Mouse (Mus musculus): ENCODE measurements around the gene Npcd. TPM values are rescaled to one million over a fixed set of nuclear protein-coding genes. Genes with fewer than 3 reads are reported as not detected.

Npcd gene
- total and polyA plus RNA-seq, 3 experiments, result not detected

- no peak for TF ChIP-seq POLR2AphosphoS5 (IDR thresholded peaks at IDR 0.05; ENCODE audit: insufficient replicate concordance, low read depth, low read length)
- no peak for TF ChIP-seq CTCF (IDR thresholded peaks at IDR 0.05; ENCODE audit: low read depth, low read length)
- TF ChIP-seq GATA2 (IDR thresholded peaks at IDR 0.05; ENCODE audit: borderline replicate concordance, low read depth, low read length), result no peak
- TF ChIP-seq TAL1 (conservative IDR thresholded peaks at IDR 0.05; ENCODE audit: low read depth, low read length), result no peak
- no peak for TF ChIP-seq GATA1 (IDR thresholded peaks at IDR 0.05; ENCODE audit: borderline replicate concordance, low read length)
- H3K9me3 ChIP-seq (replicated peaks), result no peaks in the 10 kb centered on the region
- H3K4me3 ChIP-seq (ENCODE audit: low read depth, low read length), result no peak overlapping the region
- no peak for DNase-seq (ENCODE audit: low spot score)
- H3K36me3 ChIP-seq (replicated peaks), result no peaks in the 10 kb centered on the region
- ATAC-seq (ENCODE audit: extremely low read depth, insufficient number of reproducible peaks, low FRiP score, poor library complexity, severe bottlenecking), result no peak
- H3K4me1 ChIP-seq (ENCODE audit: insufficient read depth, low read depth, low read length), result no peaks in the 10 kb centered on the region
- peaks cover 25% of the 10 kb centered on the region for H3K27me3 ChIP-seq (ENCODE audit: insufficient read depth, low read length)
Measured at GRCm38 (mm10) chr15:79790111-79790510, 43.9 kb downstream of the Npcd start.

- Histone ChIP-seq H3K27me3 (ENCODE audit: insufficient read depth, low read length) (peaks cover 24% of the 10 kb centered on the region), H3K9me3 (replicated peaks) (no peaks in the 10 kb centered on the region), H3K4me3 (ENCODE audit: low read depth, low read length) (no peak overlapping the region), H3K36me3 (replicated peaks) (no peaks in the 10 kb centered on the region), H3K4me1 (ENCODE audit: insufficient read depth, low read depth, low read length) (no peaks in the 10 kb centered on the region)
- no peak for ATAC-seq (ENCODE audit: extremely low read depth, insufficient number of reproducible peaks, low FRiP score, poor library complexity, severe bottlenecking)
- DNase-seq (ENCODE audit: low spot score), result no peak
- no peak for TF ChIP-seq CTCF (IDR thresholded peaks at IDR 0.05; ENCODE audit: low read depth, low read length)
- TF ChIP-seq GATA2 (IDR thresholded peaks at IDR 0.05; ENCODE audit: borderline replicate concordance, low read depth, low read length), result no peak
- TF ChIP-seq TAL1 (conservative IDR thresholded peaks at IDR 0.05; ENCODE audit: low read depth, low read length), result no peak
- no peak for TF ChIP-seq POLR2AphosphoS5 (IDR thresholded peaks at IDR 0.05; ENCODE audit: insufficient replicate concordance, low read depth, low read length)
- no peak for TF ChIP-seq GATA1 (IDR thresholded peaks at IDR 0.05; ENCODE audit: borderline replicate concordance, low read length)
Measured at GRCm38 (mm10) chr15:79787815-79788214, 46.2 kb downstream of the Npcd start.

- no peaks in the 10 kb centered on the region for H3K36me3 ChIP-seq (replicated peaks)
- H3K27me3 ChIP-seq (ENCODE audit: insufficient read depth, low read length), result peaks cover 28% of the 10 kb centered on the region
- H3K4me1 ChIP-seq (ENCODE audit: insufficient read depth, low read depth, low read length), result no peaks in the 10 kb centered on the region
- H3K4me3 ChIP-seq (ENCODE audit: low read depth, low read length), result no peak overlapping the region
- DNase-seq (ENCODE audit: low spot score) (no peak), ATAC-seq (ENCODE audit: extremely low read depth, insufficient number of reproducible peaks, low FRiP score, poor library complexity, severe bottlenecking) (no peak)
- no peaks in the 10 kb centered on the region for H3K9me3 ChIP-seq (replicated peaks)
- TF ChIP-seq GATA2 (IDR thresholded peaks at IDR 0.05; ENCODE audit: borderline replicate concordance, low read depth, low read length), result no peak
- no peak for TF ChIP-seq TAL1 (conservative IDR thresholded peaks at IDR 0.05; ENCODE audit: low read depth, low read length)
- TF ChIP-seq POLR2AphosphoS5 (IDR thresholded peaks at IDR 0.05; ENCODE audit: insufficient replicate concordance, low read depth, low read length), result no peak
- TF ChIP-seq GATA1 (IDR thresholded peaks at IDR 0.05; ENCODE audit: borderline replicate concordance, low read length), result no peak
Measured at GRCm38 (mm10) chr15:79785056-79785455, 49.0 kb downstream of the Npcd start.

GRCm38 (mm10) chr15:79777749-79778148 is 56.3 kb downstream of the Npcd start, which contains the start of gene Dnal4:
Gene Dnal4 (minus strand): TSS chr15:79777849.
- ATAC-seq (ENCODE audit: extremely low read depth, insufficient number of reproducible peaks, low FRiP score, poor library complexity, severe bottlenecking), result no peak

GRCm38 (mm10) chr15:79775662-79776061 is 58.4 kb downstream of the Npcd start:
- TF ChIP-seq GATA1 (IDR thresholded peaks at IDR 0.05; ENCODE audit: borderline replicate concordance, low read length) (no peak), CTCF (IDR thresholded peaks at IDR 0.05; ENCODE audit: low read depth, low read length) (no peak), GATA2 (IDR thresholded peaks at IDR 0.05; ENCODE audit: borderline replicate concordance, low read depth, low read length) (no peak), POLR2AphosphoS5 (IDR thresholded peaks at IDR 0.05; ENCODE audit: insufficient replicate concordance, low read depth, low read length) (no peak), TAL1 (conservative IDR thresholded peaks at IDR 0.05; ENCODE audit: low read depth, low read length) (no peak)
- DNase-seq (ENCODE audit: low spot score) (no peak), ATAC-seq (ENCODE audit: extremely low read depth, insufficient number of reproducible peaks, low FRiP score, poor library complexity, severe bottlenecking) (no peak)
- Histone ChIP-seq H3K4me1 (ENCODE audit: insufficient read depth, low read depth, low read length) (peaks cover 28% of the 10 kb centered on the region), H3K4me3 (ENCODE audit: low read depth, low read length) (no peak overlapping the region), H3K9me3 (replicated peaks) (no peaks in the 10 kb centered on the region), H3K27me3 (ENCODE audit: insufficient read depth, low read length) (peaks cover 10% of the 10 kb centered on the region), H3K36me3 (replicated peaks) (peaks cover 13% of the 10 kb centered on the region)

More at GRCm38 (mm10) chr15:79777749-79778148, 56.3 kb downstream of the Npcd start, which contains the start of gene Dnal4:
- Histone ChIP-seq H3K27me3 (ENCODE audit: insufficient read depth, low read length) (peaks cover 16% of the 10 kb centered on the region), H3K4me3 (ENCODE audit: low read depth, low read length) (no peak within 1 kb of the TSS), H3K4me1 (ENCODE audit: insufficient read depth, low read depth, low read length) (peaks cover 26% of the 10 kb centered on the region), H3K36me3 (replicated peaks) (peaks cover under 1% of the 10 kb centered on the region), H3K9me3 (replicated peaks) (no peaks in the 10 kb centered on the region)
- DNase-seq (ENCODE audit: low spot score), result no peak
- no peak for TF ChIP-seq GATA1 (IDR thresholded peaks at IDR 0.05; ENCODE audit: borderline replicate concordance, low read length)
- TF ChIP-seq GATA2 (IDR thresholded peaks at IDR 0.05; ENCODE audit: borderline replicate concordance, low read depth, low read length), result no peak
- no peak for TF ChIP-seq CTCF (IDR thresholded peaks at IDR 0.05; ENCODE audit: low read depth, low read length)
- TF ChIP-seq TAL1 (conservative IDR thresholded peaks at IDR 0.05; ENCODE audit: low read depth, low read length), result no peak
- TF ChIP-seq POLR2AphosphoS5 (IDR thresholded peaks at IDR 0.05; ENCODE audit: insufficient replicate concordance, low read depth, low read length), result no peak

GRCm38 (mm10) chr15:79774117-79775027 is 59.7 kb downstream of the Npcd start:
- peaks cover 10% of the 10 kb centered on the region for H3K27me3 ChIP-seq (ENCODE audit: insufficient read depth, low read length)
- H3K4me3 ChIP-seq (ENCODE audit: low read depth, low read length), result peak overlapping the region; percentile 88
- H3K4me1 ChIP-seq (ENCODE audit: insufficient read depth, low read depth, low read length), result peaks cover 28% of the 10 kb centered on the region
- peaks cover 20% of the 10 kb centered on the region for H3K36me3 ChIP-seq (replicated peaks)
- H3K9me3 ChIP-seq (replicated peaks), result no peaks in the 10 kb centered on the region
- DNase-seq (ENCODE audit: low spot score), result peak; percentile 99
- ATAC-seq (ENCODE audit: extremely low read depth, insufficient number of reproducible peaks, low FRiP score, poor library complexity, severe bottlenecking), result peak; percentile 97
- TF ChIP-seq CTCF (IDR thresholded peaks at IDR 0.05; ENCODE audit: low read depth, low read length) (no peak), TAL1 (conservative IDR thresholded peaks at IDR 0.05; ENCODE audit: low read depth, low read length) (no peak), POLR2AphosphoS5 (IDR thresholded peaks at IDR 0.05; ENCODE audit: insufficient replicate concordance, low read depth, low read length) (no peak), GATA2 (IDR thresholded peaks at IDR 0.05; ENCODE audit: borderline replicate concordance, low read depth, low read length) (no peak), GATA1 (IDR thresholded peaks at IDR 0.05; ENCODE audit: borderline replicate concordance, low read length) (no peak)

Measured in G1E (cell line).